ENCODE assay signal across 12 mouse cellular contexts in genomic region chr10:102636507-102636906, GRCm38 (mm10).
"Had no signal": no experiment of that assay in that cellular context is flagged by ENCODE, and none has a peak within 500 bp of the region (broad histone marks: within the 10 kb centered on the region; RNA-seq: fewer than 3 reads in every experiment).

No protein-coding gene starts in this region.

- H3K27ac ChIP-seq: hindbrain, embryonic 15.5 days; left cerebral cortex, adult 2 months; liver, embryonic 13.5 days; midbrain, embryonic 13.5 days; neural tube, embryonic 13.5 days had no signal

- H3K4me3 ChIP-seq: hindbrain, embryonic 15.5 days; left cerebral cortex, adult 2 months; liver, embryonic 13.5 days; midbrain, embryonic 13.5 days; neural tube, embryonic 13.5 days had no signal

- H3K36me3 ChIP-seq: hindbrain, embryonic 15.5 days; liver, embryonic 13.5 days; midbrain, embryonic 13.5 days; neural tube, embryonic 13.5 days had no signal

- H3K4me2 ChIP-seq: hindbrain, embryonic 15.5 days; liver, embryonic 13.5 days; midbrain, embryonic 13.5 days; neural tube, embryonic 13.5 days had no signal

- H3K9ac ChIP-seq: hindbrain, embryonic 15.5 days; liver, embryonic 13.5 days; liver, postnatal 0 days; midbrain, embryonic 13.5 days; neural tube, embryonic 13.5 days had no signal

- DNase-seq: liver; liver, embryonic 13.5 days; liver, postnatal 0 days; right cerebral cortex, postnatal 14 days; spleen, adult 18-20 months; thymus, adult 18-20 months; thymus, postnatal 14 days had no signal

- H3K27me3 ChIP-seq: hindbrain, embryonic 15.5 days; liver, embryonic 13.5 days; midbrain, embryonic 13.5 days; neural tube, embryonic 13.5 days had no signal

- H3K9me3 ChIP-seq: hindbrain, embryonic 15.5 days; liver, embryonic 13.5 days; midbrain, embryonic 13.5 days; neural tube, embryonic 13.5 days had no signal

- H3K4me1 ChIP-seq: hindbrain, embryonic 15.5 days; liver, embryonic 13.5 days; midbrain, embryonic 13.5 days; neural tube, embryonic 13.5 days had no signal

- ATAC-seq: intestine, embryonic 16.5 days; liver, postnatal 0 days; midbrain, embryonic 13.5 days had no signal
